16 mouse cellular contexts compared by ENCODE assay signal in the genomic region with DNA sequence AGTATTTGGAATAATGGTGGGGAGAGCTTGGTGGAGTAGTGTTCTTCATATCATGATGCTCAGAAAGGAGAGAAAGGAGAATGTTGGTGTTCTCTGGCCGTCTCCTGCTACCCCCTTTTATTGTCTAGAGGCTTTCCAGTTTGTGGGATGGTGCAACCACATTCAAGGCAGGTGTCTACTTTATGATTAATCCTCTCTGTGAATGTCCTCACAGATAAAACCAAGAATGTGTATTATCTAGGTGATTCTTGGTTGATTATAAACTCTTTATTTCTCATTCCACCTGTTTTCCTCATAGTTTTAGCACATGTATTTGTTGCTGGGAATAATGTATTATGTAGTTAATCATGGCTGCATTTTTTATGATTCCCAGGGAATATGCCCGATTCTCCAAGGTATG.
"Had no signal": no experiment of that assay in that cellular context is flagged by ENCODE, and none has a peak within 500 bp of the region (broad histone marks: within the 10 kb centered on the region; RNA-seq: fewer than 3 reads in every experiment).

No protein-coding gene starts in this region.

- H3K36me3 ChIP-seq: neural tube, embryonic 13.5 days; neural tube, embryonic 15.5 days; stomach, embryonic 15.5 days had no signal

- H3K9ac ChIP-seq: neural tube, embryonic 13.5 days; neural tube, embryonic 15.5 days; stomach, embryonic 15.5 days had no signal

- H3K27me3 ChIP-seq: neural tube, embryonic 13.5 days; neural tube, embryonic 15.5 days; stomach, embryonic 15.5 days had no signal

- DNase-seq: retina, postnatal 1 day; right cerebral cortex, adult 18-20 months; right cerebral cortex, postnatal 14 days; right cerebral cortex, postnatal 25 days; right cerebral cortex, postnatal 4 days; spleen, adult 18-20 months; thymus, adult 18-20 months; thymus, adult 2 months; thymus, postnatal 14 days; thymus, postnatal 25 days; thymus, postnatal 36 days; thymus, postnatal 4 days had no signal

- H3K9me3 ChIP-seq: neural tube, embryonic 13.5 days; neural tube, embryonic 15.5 days; stomach, embryonic 15.5 days had no signal

- H3K4me1 ChIP-seq: neural tube, embryonic 13.5 days; neural tube, embryonic 15.5 days; stomach, embryonic 15.5 days had no signal

- H3K27ac ChIP-seq: neural tube, embryonic 13.5 days; neural tube, embryonic 15.5 days; stomach, embryonic 15.5 days; stomach, postnatal 0 days had no signal

- H3K4me3 ChIP-seq: neural tube, embryonic 13.5 days; neural tube, embryonic 15.5 days; stomach, embryonic 15.5 days had no signal
